Mouse (Mus musculus) midbrain, embryonic 11.5 days (tissue): ENCODE measurements around the gene Ubr1. TPM values are rescaled to one million over a fixed set of nuclear protein-coding genes. Genes with fewer than 3 reads are reported as not detected.

Experiments
- ATAC-seq: fragments of 200-750 bp; cut with Nextera tagmentation; 2 replicates; pipeline ENCODE4 v1.8.0; 2017; ENCODE audit warnings: moderate TSS enrichment, moderate library complexity; ENCODE audit not compliant: low FRiP score
- DNase-seq: peaks from one replicate; pipeline ENCODE4 v3.0.0; 2015; ENCODE audit warnings: low spot score; ENCODE audit errors: missing footprints
- H3K27ac ChIP-seq: fragments of 300-500 bp; sonication (generic); 2 replicates; pipeline ENCODE4 v1.5.1; 2014; ENCODE audit warnings: low read depth, low read length
- H3K27me3 ChIP-seq: fragments of 300-500 bp; sonication (generic); 2 replicates; pipeline ENCODE4 v1.6.1; 2014; ENCODE audit warnings: mild to moderate bottlenecking, low read length, moderate library complexity, mixed read lengths; ENCODE audit not compliant: control insufficient read depth, insufficient read depth
- H3K36me3 ChIP-seq: fragments of 300-500 bp; sonication (generic); 2 replicates; pipeline ENCODE4 v1.6.1; 2014; ENCODE audit warnings: mild to moderate bottlenecking, low read length, moderate library complexity, mixed read lengths; ENCODE audit not compliant: control insufficient read depth, insufficient read depth
- H3K4me1 ChIP-seq: fragments of 300-500 bp; sonication (generic); 2 replicates; pipeline ENCODE4 v1.6.1; 2014; ENCODE audit warnings: low read length; ENCODE audit not compliant: control insufficient read depth, insufficient read depth
- H3K4me2 ChIP-seq: fragments of 300-500 bp; sonication (generic); 2 replicates; pipeline ENCODE4 v1.6.1; 2014; ENCODE audit warnings: mild to moderate bottlenecking, moderate library complexity
- H3K4me3 ChIP-seq: fragments of 300-500 bp; sonication (generic); 2 replicates; pipeline ENCODE4 v1.5.1; 2014; ENCODE audit warnings: low read depth, low read length
- H3K9ac ChIP-seq: fragments of 300-500 bp; sonication (generic); 2 replicates; pipeline ENCODE4 v1.6.1; 2014; ENCODE audit warnings: low read length
- H3K9me3 ChIP-seq: fragments of 300-500 bp; sonication (generic); 2 replicates; pipeline ENCODE4 v1.6.1; 2016; ENCODE audit warnings: low read length; ENCODE audit not compliant: control insufficient read depth
- WGBS: fragments of 180-500 bp; shearing (Covaris S2); extraction: QIAGEN DNeasy Blood & Tissue Kit; methylation state at CpG from one replicate; pipeline ENCODE4 v1.1.7; 2014; 5-methylcytosine and 5-hydroxymethylcytosine counted together
- polyA plus RNA-seq: library from polyadenylated mRNA; unstranded; fragments of >200 nt; fragmentation: Nextera tagmentation; extraction: Ambion mirVana; gene quantifications from 2 replicates; pipeline ENCODE4 v1.2.1, GENCODE M21; 2014

Gene Ubr1
- polyA plus RNA-seq, 1 experiment from 2014 or later: 21.0 TPM

- 87% methylated on average over 3 of the region's 3 CpGs for WGBS
- no peaks in the 10 kb centered on the region for H3K4me1 ChIP-seq
- H3K36me3 ChIP-seq: peaks cover 2% of the 10 kb centered on the region; the same call in 1 of the 2 replicates
- no peak overlapping the region for H3K4me3 ChIP-seq
- no peaks in the 10 kb centered on the region for H3K9me3 ChIP-seq
- no peak overlapping the region for H3K27ac ChIP-seq
- no peak overlapping the region for H3K9ac ChIP-seq
- no peaks in the 10 kb centered on the region for H3K27me3 ChIP-seq
- no peak overlapping the region for H3K4me2 ChIP-seq
- no peak for ATAC-seq
- DNase-seq: no peak
Measured at GRCm38 (mm10) chr2:120858131-120858530, 112.4 kb downstream of the Ubr1 start.

- DNase-seq (no peak), ATAC-seq (no peak)
- Histone ChIP-seq H3K4me3 (no peak overlapping the region), H3K9ac (no peak overlapping the region), H3K27ac (no peak overlapping the region), H3K27me3 (no peaks in the 10 kb centered on the region), H3K4me2 (no peak overlapping the region), H3K4me1 (peaks cover 4% of the 10 kb centered on the region; the same call in 1 of the 2 replicates), H3K9me3 (no peaks in the 10 kb centered on the region), H3K36me3 (no peaks in the 10 kb centered on the region)
- WGBS: 75% methylated on average over 3 of the region's 3 CpGs
Measured at GRCm38 (mm10) chr2:120853151-120853550, 117.4 kb downstream of the Ubr1 start.

- 49% methylated on average over 1 of the region's 1 CpGs for WGBS
- no peak overlapping the region for H3K4me3 ChIP-seq
- no peak for ATAC-seq
Measured at GRCm38 (mm10) chr2:120852626-120853025, 117.9 kb downstream of the Ubr1 start.

GRCm38 (mm10) chr2:120850424-120851082 lies 120.0 kb downstream of the Ubr1 start, which contains the start of gene Ttbk2:
Gene Ttbk2 (minus strand): TSS chr2:120850604.
- no peaks in the 10 kb centered on the region for H3K36me3 ChIP-seq
- under 1% methylated on average over 39 of the region's 39 CpGs for WGBS
- no peaks in the 10 kb centered on the region for H3K9me3 ChIP-seq
- peak within 1 kb of the TSS; percentile 89 for H3K9ac ChIP-seq
- peak within 1 kb of the TSS; percentile 72 for H3K4me2 ChIP-seq
- peak within 1 kb of the TSS; percentile 92 for H3K4me3 ChIP-seq
- H3K4me1 ChIP-seq: peaks cover 4% of the 10 kb centered on the region; the same call in 1 of the 2 replicates
- H3K27ac ChIP-seq: peak within 1 kb of the TSS; percentile 73
- H3K27me3 ChIP-seq: no peaks in the 10 kb centered on the region
- ATAC-seq (peak; percentile 100), DNase-seq (peak; percentile 99)

More at GRCm38 (mm10) chr2:120852626-120853025, 117.9 kb downstream of the Ubr1 start:
- Histone ChIP-seq H3K4me1 (peaks cover 4% of the 10 kb centered on the region; the same call in 1 of the 2 replicates), H3K9me3 (no peaks in the 10 kb centered on the region), H3K36me3 (no peaks in the 10 kb centered on the region), H3K27ac (no peak overlapping the region), H3K9ac (no peak overlapping the region), H3K27me3 (no peaks in the 10 kb centered on the region), H3K4me2 (no peak overlapping the region)
- no peak for DNase-seq

GRCm38 (mm10) chr2:120849449-120850423 lies 120.8 kb downstream of the Ubr1 start, which contains the start of gene Cdan1:
Gene Cdan1 (minus strand): TSS chr2:120850128.
- Histone ChIP-seq H3K9ac (peak within 1 kb of the TSS; percentile 89), H3K4me3 (peak within 1 kb of the TSS; percentile 92), H3K27me3 (no peaks in the 10 kb centered on the region), H3K36me3 (no peaks in the 10 kb centered on the region), H3K27ac (peak within 1 kb of the TSS; percentile 73), H3K4me1 (peaks cover 4% of the 10 kb centered on the region; the same call in 1 of the 2 replicates), H3K9me3 (no peaks in the 10 kb centered on the region), H3K4me2 (peak within 1 kb of the TSS; percentile 72)
- DNase-seq: peak; percentile 94
- WGBS: under 1% methylated on average over 61 of the region's 71 CpGs
- peak; percentile 70 for ATAC-seq

GRCm38 (mm10) chr2:120845280-120845679 lies 125.2 kb downstream of the Ubr1 start:
- no peaks in the 10 kb centered on the region for H3K27me3 ChIP-seq
- H3K4me3 ChIP-seq: no peak overlapping the region
- H3K36me3 ChIP-seq: no peaks in the 10 kb centered on the region
- H3K4me1 ChIP-seq: peaks cover 4% of the 10 kb centered on the region; the same call in 1 of the 2 replicates
- no peaks in the 10 kb centered on the region for H3K9me3 ChIP-seq
- no peak for DNase-seq
- H3K9ac ChIP-seq: no peak overlapping the region
- no peak overlapping the region for H3K27ac ChIP-seq
- no peak for ATAC-seq
- H3K4me2 ChIP-seq: no peak overlapping the region
- 88% methylated on average over 1 of the region's 1 CpGs for WGBS

GRCm38 (mm10) chr2:120843990-120844389 lies 126.5 kb downstream of the Ubr1 start:
- no peak for ATAC-seq
- H3K9me3 ChIP-seq: no peaks in the 10 kb centered on the region
- DNase-seq: no peak
- no peak overlapping the region for H3K4me2 ChIP-seq
- no peak overlapping the region for H3K9ac ChIP-seq
- no peaks in the 10 kb centered on the region for H3K36me3 ChIP-seq
- peaks cover under 1% of the 10 kb centered on the region; the same call in 1 of the 2 replicates for H3K4me1 ChIP-seq
- H3K27ac ChIP-seq: no peak overlapping the region
- H3K4me3 ChIP-seq: no peak overlapping the region
- no peaks in the 10 kb centered on the region for H3K27me3 ChIP-seq
- WGBS: 91% methylated on average over 4 of the region's 4 CpGs

GRCm38 (mm10) chr2:120841211-120841610 lies 129.3 kb downstream of the Ubr1 start:
- H3K9me3 ChIP-seq: no peaks in the 10 kb centered on the region
- WGBS: 84% methylated on average over 1 of the region's 1 CpGs
- no peaks in the 10 kb centered on the region for H3K27me3 ChIP-seq
- H3K4me2 ChIP-seq: no peak overlapping the region
- no peaks in the 10 kb centered on the region for H3K36me3 ChIP-seq
- H3K9ac ChIP-seq: no peak overlapping the region
- H3K4me3 ChIP-seq: no peak overlapping the region
- no peak for ATAC-seq
- H3K4me1 ChIP-seq: no peaks in the 10 kb centered on the region
- H3K27ac ChIP-seq: no peak overlapping the region
- DNase-seq: no peak
